Mouse (Mus musculus) forebrain, embryonic 15.5 days (tissue): ENCODE results near the gene Casd1. TPM values are rescaled to one million over a fixed set of nuclear protein-coding genes. Genes with fewer than 3 reads are reported as not detected.
"Not testable (repeated sequence)": the region's sequence is repeated elsewhere in the genome, so short reads cannot be mapped to it uniquely, and the experiment has no call there.

Experiments used
- ATAC-seq: fragments of 200-750 bp; cut with Nextera tagmentation; replicated peaks from 2 replicates; pipeline ENCODE4 v1.8.0; 2017; ENCODE audit warnings: mild to moderate bottlenecking, moderate TSS enrichment, moderate library complexity
- H3K27ac ChIP-seq: fragments of 300-500 bp; sonication (generic); replicated peaks from 2 replicates; pipeline ENCODE4 v1.5.1; 2015; ENCODE audit warnings: mild to moderate bottlenecking, inconsistent platforms
- H3K27me3 ChIP-seq: fragments of 300-500 bp; sonication (generic); 2 replicates; pipeline ENCODE4 v1.6.1; 2015; ENCODE audit warnings: inconsistent platforms
- H3K36me3 ChIP-seq: fragments of 300-500 bp; sonication (generic); 2 replicates; pipeline ENCODE4 v1.6.1; 2015; ENCODE audit warnings: mild to moderate bottlenecking, inconsistent platforms
- H3K4me1 ChIP-seq: fragments of 300-500 bp; sonication (generic); 2 replicates; pipeline ENCODE4 v1.6.1; 2015; ENCODE audit warnings: inconsistent platforms
- H3K4me2 ChIP-seq: fragments of 300-500 bp; sonication (generic); replicated peaks from 2 replicates; pipeline ENCODE4 v1.6.1; 2015; ENCODE audit warnings: mild to moderate bottlenecking, inconsistent platforms
- H3K4me3 ChIP-seq: fragments of 300-500 bp; sonication (generic); 2 replicates; pipeline ENCODE4 v1.5.1; 2015; ENCODE audit warnings: mild to moderate bottlenecking, inconsistent platforms
- H3K9ac ChIP-seq: fragments of 300-500 bp; sonication (generic); replicated peaks from 2 replicates; pipeline ENCODE4 v1.6.1; 2015; ENCODE audit warnings: mild to moderate bottlenecking, inconsistent platforms
- H3K9me3 ChIP-seq: fragments of 300-500 bp; sonication (generic); 2 replicates; pipeline ENCODE4 v1.6.1; 2016; ENCODE audit warnings: inconsistent platforms
- WGBS: fragments of 180-500 bp; shearing (Covaris S2); methylation state at CpG from one replicate; pipeline ENCODE4 v1.1.7; 2015; ENCODE audit warnings: mixed read lengths; 5-methylcytosine and 5-hydroxymethylcytosine counted together
- polyA plus RNA-seq: library from polyadenylated mRNA; unstranded; fragments of >200 nt; fragmentation: Nextera tagmentation; extraction: Ambion mirVana; gene quantifications from 2 replicates; pipeline ENCODE4 v1.2.1, GENCODE M21; 2015

Gene Casd1
- polyA plus RNA-seq, 1 experiment from 2014 or later: 40.3 TPM

DNA sequence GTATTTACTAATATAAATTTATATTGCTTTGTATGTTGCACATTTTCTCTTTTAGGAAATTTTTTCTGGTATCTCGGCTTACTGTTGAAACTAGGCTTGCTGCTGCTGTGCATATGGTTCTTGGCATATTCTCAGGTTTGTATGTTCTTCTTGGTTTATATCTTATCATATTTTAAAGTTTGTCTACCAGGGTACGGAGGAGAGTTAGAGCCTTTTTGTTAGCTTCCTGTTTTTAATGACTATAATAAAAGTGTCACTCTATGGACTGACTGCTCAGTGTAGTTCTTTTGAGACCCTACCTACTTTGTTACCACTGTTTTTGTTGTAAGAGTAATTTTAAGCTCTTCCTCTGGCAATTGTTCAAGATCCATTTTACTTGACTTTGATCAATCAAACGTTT, 30.8 kb downstream of the Casd1 start:
- Histone ChIP-seq H3K27ac (no peak overlapping the region), H3K4me3 (no peak overlapping the region)
- WGBS: 51% methylated on average over 3 of the region's 3 CpGs

DNA sequence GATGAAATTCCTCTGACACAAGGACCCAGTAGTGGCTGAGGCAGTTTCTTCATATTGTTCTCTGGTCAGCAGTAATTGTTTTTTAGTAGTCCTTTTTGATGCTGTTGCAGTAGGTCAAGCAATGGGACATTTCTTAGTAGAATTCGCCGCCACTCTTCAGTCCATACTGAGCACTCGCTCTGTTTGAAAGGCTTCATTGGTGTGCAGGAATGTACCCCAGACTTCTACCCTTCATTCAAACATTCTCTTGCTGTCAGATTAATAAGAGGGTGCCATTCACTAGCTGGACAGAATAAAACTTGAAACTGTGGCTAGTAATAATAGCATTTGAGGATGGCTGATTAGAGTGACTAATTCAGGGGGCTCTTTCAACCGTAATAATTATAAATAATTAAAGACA, 32.5 kb downstream of the Casd1 start:
- peak; percentile 69 for ATAC-seq

More for the DNA sequence above, 30.8 kb downstream of the Casd1 start:
- Histone ChIP-seq H3K4me1 (no peaks in the 10 kb centered on the region; the same call in 1 of the 2 replicates), H3K27me3 (no peaks in the 10 kb centered on the region), H3K4me2 (no peak overlapping the region), H3K36me3 (no peaks in the 10 kb centered on the region), H3K9ac (no peak overlapping the region), H3K9me3 (no peaks in the 10 kb centered on the region)
- ATAC-seq: no peak

DNA sequence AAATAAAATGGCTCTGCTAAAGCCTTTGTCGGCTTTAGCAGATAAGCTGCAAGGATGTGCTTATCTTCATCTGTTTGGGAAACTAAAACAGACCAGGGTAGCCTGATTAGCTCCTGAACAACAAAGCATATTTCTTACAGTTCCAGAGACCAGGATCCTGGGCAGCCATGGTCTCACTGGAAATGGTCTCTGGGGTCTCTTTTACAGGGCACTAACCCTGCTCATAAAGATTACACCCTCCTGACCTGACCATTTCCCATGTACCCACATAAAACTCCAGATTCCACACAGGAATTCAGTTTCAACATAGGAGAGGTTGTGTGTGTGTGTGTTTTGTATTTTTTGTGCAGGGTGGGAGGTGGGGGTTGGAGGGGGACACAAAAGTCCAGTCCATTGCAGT, 34.2 kb downstream of the Casd1 start:
- Histone ChIP-seq H3K36me3 (no peaks in the 10 kb centered on the region; the same call in 1 of the 2 replicates), H3K27ac (no peak overlapping the region), H3K27me3 (no peaks in the 10 kb centered on the region), H3K9ac (no peak overlapping the region), H3K4me3 (no peak overlapping the region), H3K9me3 (no peaks in the 10 kb centered on the region), H3K4me1 (no peaks in the 10 kb centered on the region; the same call in 1 of the 2 replicates), H3K4me2 (no peak overlapping the region)
- no peak for ATAC-seq
- WGBS: 69% methylated on average over 1 of the region's 1 CpGs

More for the DNA sequence above, 32.5 kb downstream of the Casd1 start:
- Histone ChIP-seq H3K4me1 (no peaks in the 10 kb centered on the region; the same call in 1 of the 2 replicates), H3K9me3 (no peaks in the 10 kb centered on the region), H3K9ac (no peak overlapping the region), H3K4me3 (no peak overlapping the region), H3K27me3 (no peaks in the 10 kb centered on the region), H3K27ac (no peak overlapping the region), H3K4me2 (no peak overlapping the region), H3K36me3 (no peaks in the 10 kb centered on the region; the same call in 1 of the 2 replicates)
- WGBS: 25% methylated on average over 4 of the region's 4 CpGs

DNA sequence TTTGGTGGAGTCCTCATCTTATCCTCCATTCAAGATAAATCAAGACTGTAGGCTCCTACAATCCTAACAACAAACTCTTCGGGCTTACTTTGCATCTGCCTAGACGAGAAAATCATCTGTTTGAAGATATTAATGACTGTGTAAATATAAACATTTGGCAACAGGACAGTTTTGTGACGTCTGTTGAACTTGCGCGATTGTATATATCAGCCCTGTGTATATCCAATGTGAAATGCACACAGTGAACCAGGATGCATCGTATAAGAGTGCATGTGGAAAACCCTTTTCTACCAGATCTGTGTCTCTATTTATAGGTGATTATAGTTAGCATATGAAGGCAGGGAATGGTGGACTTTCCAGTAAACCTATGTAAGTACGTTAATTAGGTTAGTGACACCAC, 41.4 kb downstream of the Casd1 start:
- no peak for ATAC-seq
- no peaks in the 10 kb centered on the region for H3K4me1 ChIP-seq
- H3K4me3 ChIP-seq: no peak overlapping the region
- H3K9ac ChIP-seq: no peak overlapping the region
- no peak overlapping the region for H3K4me2 ChIP-seq
- no peaks in the 10 kb centered on the region for H3K9me3 ChIP-seq
- WGBS: 90% methylated on average over 7 of the region's 7 CpGs
- H3K27me3 ChIP-seq: no peaks in the 10 kb centered on the region
- no peak overlapping the region for H3K27ac ChIP-seq
- peaks cover 5% of the 10 kb centered on the region; the same call in 1 of the 2 replicates for H3K36me3 ChIP-seq

DNA sequence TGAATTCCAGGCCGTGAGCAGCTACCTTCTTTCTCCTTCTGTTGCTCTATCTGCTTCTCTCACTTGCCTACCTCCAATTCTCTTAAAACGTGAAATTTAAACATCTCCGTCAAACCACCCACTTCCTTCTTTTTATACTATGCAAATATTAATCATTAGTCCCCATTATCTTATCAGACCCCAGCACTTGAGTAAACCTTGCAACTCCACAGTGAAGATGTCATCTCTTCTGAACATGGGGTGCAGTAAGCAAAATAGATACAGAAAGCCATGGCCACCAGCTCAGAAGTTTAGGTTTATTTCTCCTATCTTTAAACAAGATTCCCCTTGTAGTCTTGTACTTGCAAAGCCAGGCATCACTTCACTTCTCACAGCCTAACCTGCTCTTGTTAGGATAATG, 46.7 kb downstream of the Casd1 start:
- H3K36me3 ChIP-seq: 0 out of 2 replicates have a peak, but pooled peaks cover 2% of the 10 kb centered on the region
- ATAC-seq: no peak
- H3K4me3 ChIP-seq: no peak overlapping the region
- WGBS: 84% methylated on average over 3 of the region's 3 CpGs
- H3K4me1 ChIP-seq: no peaks in the 10 kb centered on the region
- no peaks in the 10 kb centered on the region for H3K27me3 ChIP-seq
- H3K9ac ChIP-seq: no peak overlapping the region
- H3K4me2 ChIP-seq: no peak overlapping the region
- no peak overlapping the region for H3K27ac ChIP-seq
- H3K9me3 ChIP-seq: no peaks in the 10 kb centered on the region

DNA sequence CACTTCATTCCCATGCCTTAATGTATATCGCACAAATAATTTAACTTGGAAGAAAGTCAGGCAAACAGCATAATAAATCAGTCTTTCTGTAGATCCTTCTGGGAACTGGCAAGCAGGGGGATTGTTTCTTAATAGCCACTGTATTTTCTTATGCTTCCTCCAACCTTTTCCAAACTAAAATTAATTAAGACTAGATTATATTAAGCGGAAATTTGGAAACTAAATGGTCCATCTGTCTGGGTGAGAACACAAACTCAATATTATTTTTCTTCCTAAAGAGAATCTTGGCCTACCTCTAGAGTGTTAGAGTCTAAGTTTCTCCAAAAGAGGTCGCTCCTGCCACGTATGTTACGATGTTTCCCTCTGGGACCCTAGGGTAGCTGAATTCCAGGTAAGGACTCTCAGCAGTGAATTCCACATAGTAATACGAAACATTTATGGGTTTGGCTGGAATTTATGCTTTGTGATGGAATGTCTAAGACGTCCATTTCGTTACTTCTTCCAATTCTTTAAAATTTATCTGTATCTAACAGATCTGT, 52.0 kb downstream of the Casd1 start:
- WGBS: 78% methylated on average over 8 of the region's 8 CpGs
- H3K4me2 ChIP-seq: no peak overlapping the region
- H3K27me3 ChIP-seq: no peaks in the 10 kb centered on the region
- ATAC-seq: peak; percentile 56; the same call in 1 of the 2 replicates
- H3K4me1 ChIP-seq: no peaks in the 10 kb centered on the region
- H3K9me3 ChIP-seq: no peaks in the 10 kb centered on the region
- H3K4me3 ChIP-seq: no peak overlapping the region
- no peak overlapping the region for H3K27ac ChIP-seq
- H3K36me3 ChIP-seq: no peaks in the 10 kb centered on the region
- H3K9ac ChIP-seq: no peak overlapping the region

DNA sequence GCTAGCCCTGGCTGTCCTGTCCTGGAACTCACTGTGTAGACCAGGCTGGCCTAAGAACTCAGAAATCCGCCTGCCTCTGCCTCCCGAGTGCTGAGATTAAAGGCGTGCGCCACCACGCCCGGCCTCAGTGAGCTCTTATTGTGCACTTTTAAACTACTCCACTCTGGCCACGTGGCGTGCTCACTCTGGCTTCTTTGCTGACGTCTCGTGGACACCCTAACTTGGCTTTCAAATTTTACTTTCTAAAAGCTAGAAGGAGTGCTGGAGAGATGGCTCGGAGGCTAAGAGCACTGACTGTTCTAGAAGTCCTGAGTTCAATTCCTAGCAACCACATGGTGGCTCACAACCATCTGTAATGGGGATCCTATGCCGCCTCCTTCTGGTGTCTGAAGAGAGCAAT, 53.1 kb downstream of the Casd1 start:
- H3K4me1 ChIP-seq, ATAC-seq, H3K4me3 ChIP-seq, H3K4me2 ChIP-seq, H3K9ac ChIP-seq, H3K27me3 ChIP-seq, H3K27ac ChIP-seq, H3K9me3 ChIP-seq, H3K36me3 ChIP-seq: not testable (repeated sequence)
- 97% methylated on average over 12 of the region's 12 CpGs for WGBS

DNA sequence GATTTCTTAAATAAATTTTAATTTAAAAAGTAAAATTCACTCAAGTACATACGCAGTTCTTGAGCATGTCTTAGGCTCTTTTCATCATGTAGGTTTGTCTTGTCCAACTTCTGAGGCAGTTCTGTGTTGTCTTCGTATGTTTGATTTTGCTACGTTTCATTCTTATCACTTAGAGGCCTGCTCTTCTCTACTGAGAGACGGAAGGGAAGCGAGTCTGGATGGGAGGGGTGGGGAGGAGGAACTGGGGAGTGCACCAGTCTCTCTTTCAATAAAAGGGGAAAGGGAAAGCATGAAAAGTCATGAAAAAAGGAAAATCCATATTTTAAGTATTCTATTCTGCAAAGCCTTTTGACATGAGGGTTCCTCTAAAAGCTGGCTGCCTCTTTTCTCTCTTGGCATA, 54.8 kb downstream of the Casd1 start:
- Histone ChIP-seq H3K9ac (no peak overlapping the region), H3K9me3 (no peaks in the 10 kb centered on the region), H3K36me3 (no peaks in the 10 kb centered on the region), H3K4me3 (no peak overlapping the region), H3K27me3 (no peaks in the 10 kb centered on the region), H3K27ac (no peak overlapping the region), H3K4me2 (no peak overlapping the region), H3K4me1 (no peaks in the 10 kb centered on the region)
- 69% methylated on average over 5 of the region's 5 CpGs for WGBS
- no peak for ATAC-seq

DNA sequence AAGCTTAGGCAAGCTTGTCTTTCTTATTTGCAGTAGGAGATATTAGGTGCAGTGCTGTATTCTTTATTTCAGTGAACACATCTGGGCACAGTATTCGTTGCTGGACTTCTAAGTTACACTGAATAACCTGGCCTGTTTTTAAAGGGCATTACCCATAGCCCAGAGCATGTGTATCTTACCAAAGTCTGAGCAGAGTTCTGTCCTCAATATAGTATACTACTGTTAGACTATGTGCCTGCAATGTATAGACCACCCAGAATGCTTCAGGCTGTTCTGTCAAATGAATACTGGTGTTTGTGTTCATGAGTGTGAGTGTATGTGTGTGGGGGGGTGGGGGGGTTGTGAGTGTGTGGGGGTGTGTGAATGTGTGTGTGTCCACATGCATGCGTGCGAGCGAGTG, 55.3 kb downstream of the Casd1 start:
- no peaks in the 10 kb centered on the region for H3K36me3 ChIP-seq
- H3K9me3 ChIP-seq: no peaks in the 10 kb centered on the region
- H3K9ac ChIP-seq: no peak overlapping the region
- ATAC-seq: 0 out of 2 replicates have a peak, but pooled peaks have one; percentile 33
- 93% methylated on average over 4 of the region's 4 CpGs for WGBS
- H3K4me3 ChIP-seq: no peak overlapping the region
- no peak overlapping the region for H3K4me2 ChIP-seq
- no peaks in the 10 kb centered on the region for H3K4me1 ChIP-seq
- H3K27ac ChIP-seq: no peak overlapping the region
- no peaks in the 10 kb centered on the region for H3K27me3 ChIP-seq

DNA sequence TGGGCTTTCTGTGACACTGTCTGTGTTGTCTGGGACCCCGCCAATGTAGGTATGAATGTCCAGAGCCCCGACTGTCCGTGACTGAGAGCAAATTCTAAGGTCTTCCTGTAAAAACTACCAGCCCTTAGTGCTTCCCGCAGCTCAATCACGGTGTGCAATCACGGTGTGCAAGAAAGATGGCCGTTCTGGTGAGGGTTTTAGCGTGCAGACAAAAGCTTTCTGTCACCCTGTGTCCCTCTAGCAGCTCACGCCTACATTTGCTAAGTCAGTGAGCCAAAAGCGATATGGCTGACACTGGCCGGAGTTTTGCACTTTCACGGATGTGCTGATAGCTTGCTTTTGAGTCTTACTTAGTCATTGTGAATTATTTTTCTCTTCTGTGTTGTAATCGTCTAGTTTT, 58.2 kb downstream of the Casd1 start:
- WGBS: 86% methylated on average over 13 of the region's 13 CpGs
- H3K27ac ChIP-seq: no peak overlapping the region
- no peak for ATAC-seq
- H3K27me3 ChIP-seq: no peaks in the 10 kb centered on the region
- no peaks in the 10 kb centered on the region for H3K36me3 ChIP-seq
- no peaks in the 10 kb centered on the region for H3K4me1 ChIP-seq
- H3K4me2 ChIP-seq: no peak overlapping the region
- no peaks in the 10 kb centered on the region for H3K9me3 ChIP-seq
- H3K9ac ChIP-seq: no peak overlapping the region
- no peak overlapping the region for H3K4me3 ChIP-seq

DNA sequence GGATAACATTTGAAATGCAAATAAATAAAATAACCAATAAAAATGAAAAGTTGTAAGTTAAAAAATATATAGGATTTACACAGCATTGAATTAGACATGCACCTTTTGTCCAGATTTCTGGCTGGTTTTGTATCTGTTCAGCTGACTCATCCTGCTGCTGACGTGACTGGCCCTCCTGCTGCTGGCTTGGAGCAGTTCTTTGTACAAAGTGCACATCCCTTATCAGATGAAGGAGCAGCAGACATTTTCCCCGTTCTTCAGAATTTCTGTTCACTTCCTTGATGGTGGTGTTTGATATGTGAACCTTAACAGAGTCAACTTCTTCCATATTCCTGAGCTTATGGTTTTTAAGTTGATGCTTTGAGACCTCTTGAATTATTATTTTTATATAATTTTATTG, 62.9 kb downstream of the Casd1 start:
- Histone ChIP-seq H3K9ac (no peak overlapping the region), H3K27ac (no peak overlapping the region), H3K4me3 (no peak overlapping the region), H3K4me2 (no peak overlapping the region), H3K27me3 (no peaks in the 10 kb centered on the region), H3K36me3 (no peaks in the 10 kb centered on the region), H3K9me3 (no peaks in the 10 kb centered on the region), H3K4me1 (no peaks in the 10 kb centered on the region)
- ATAC-seq: no peak
- WGBS: 65% methylated on average over 2 of the region's 2 CpGs

DNA sequence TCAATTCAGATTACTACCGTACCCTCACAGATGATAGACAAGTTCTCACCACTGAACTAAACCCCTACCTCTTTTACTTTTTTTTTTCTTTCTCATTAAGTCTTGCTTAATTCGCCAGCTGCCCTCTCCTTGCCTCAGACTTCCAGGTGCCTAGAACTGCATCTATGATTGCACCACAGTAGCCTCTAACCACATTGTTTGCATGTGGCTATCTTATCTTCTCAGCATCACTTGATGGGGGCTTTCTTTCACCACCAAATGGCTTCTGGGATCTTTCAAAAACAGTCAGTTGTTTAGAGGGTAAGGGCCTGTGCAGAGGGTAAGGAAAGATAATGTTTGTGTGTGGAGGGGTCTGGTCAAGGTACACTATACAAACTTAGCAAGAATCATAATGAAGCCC, 63.7 kb downstream of the Casd1 start:
- no peaks in the 10 kb centered on the region for H3K9me3 ChIP-seq
- H3K27me3 ChIP-seq: no peaks in the 10 kb centered on the region
- no peak for ATAC-seq
- no peaks in the 10 kb centered on the region for H3K4me1 ChIP-seq
- WGBS: 63% methylated on average over 2 of the region's 2 CpGs
- no peak overlapping the region for H3K27ac ChIP-seq
- no peaks in the 10 kb centered on the region for H3K36me3 ChIP-seq
- no peak overlapping the region for H3K4me2 ChIP-seq
- H3K4me3 ChIP-seq: no peak overlapping the region
- H3K9ac ChIP-seq: no peak overlapping the region

DNA sequence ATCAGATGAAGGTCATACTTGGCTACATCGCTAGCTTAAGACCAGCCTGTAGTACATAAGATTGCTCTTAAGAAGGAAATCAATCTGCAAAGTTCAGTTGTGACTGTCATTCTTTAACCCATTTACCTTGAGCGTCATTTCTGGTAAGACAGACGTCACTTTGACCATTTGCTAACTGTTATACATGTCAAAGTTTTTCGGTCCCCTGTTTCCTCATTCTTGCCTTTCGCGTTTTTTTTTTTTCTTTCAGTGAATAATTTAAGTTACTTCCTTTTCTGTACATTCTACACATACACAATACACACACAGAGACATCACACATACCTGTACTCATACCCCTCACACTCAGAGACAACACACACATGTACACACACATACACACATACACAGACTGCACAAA, 64.5 kb downstream of the Casd1 start:
- WGBS: 96% methylated on average over 6 of the region's 6 CpGs
- H3K27ac ChIP-seq: no peak overlapping the region
- H3K9me3 ChIP-seq: no peaks in the 10 kb centered on the region
- no peak for ATAC-seq
- H3K4me3 ChIP-seq: no peak overlapping the region
- H3K4me2 ChIP-seq: no peak overlapping the region
- no peak overlapping the region for H3K9ac ChIP-seq
- H3K27me3 ChIP-seq: no peaks in the 10 kb centered on the region
- no peaks in the 10 kb centered on the region for H3K36me3 ChIP-seq
- no peaks in the 10 kb centered on the region for H3K4me1 ChIP-seq
